Mouse (Mus musculus): ENCODE measurements around the gene Trappc11.

Trappc11 gene

DNA sequence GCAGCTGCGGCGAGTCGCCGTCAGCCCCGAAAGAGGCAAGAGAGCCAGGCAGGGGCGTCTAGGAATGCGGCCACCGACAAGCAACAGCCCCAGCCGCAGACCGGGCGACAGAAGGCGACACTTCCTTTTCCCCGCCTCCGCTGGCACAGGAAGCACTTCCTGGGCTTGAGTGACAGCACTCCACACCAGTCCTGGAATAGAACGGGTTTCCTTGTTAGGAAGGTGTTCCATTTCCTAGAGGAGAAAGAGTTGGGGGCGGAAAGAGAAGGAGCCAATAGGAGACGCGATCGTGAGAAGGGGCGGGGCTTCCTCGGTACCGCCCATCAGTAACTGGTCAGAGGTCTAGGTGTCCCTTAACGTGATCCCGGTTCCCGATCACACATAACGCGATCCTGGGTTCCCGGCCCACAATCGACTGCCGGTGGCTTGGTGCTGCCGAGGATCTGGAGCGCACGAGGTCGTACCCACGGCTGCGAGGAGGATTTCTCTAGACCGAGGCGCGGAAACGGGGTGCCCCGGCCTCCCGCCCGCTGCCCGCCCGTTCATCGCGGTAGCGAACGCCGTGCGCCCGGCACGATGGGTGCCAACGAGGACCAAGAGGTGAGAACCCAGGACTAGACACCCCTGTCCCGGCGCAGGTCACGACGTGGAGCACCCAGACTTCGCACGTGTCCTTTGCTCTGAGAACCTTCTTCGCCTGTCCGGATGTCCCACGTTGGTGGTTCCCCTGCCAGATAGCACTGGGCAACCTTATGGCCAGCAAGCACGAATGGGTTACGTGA is at the start of gene Trappc11, which contains the start of gene Rwdd4a:
Gene Trappc11, minus strand, starts transcription at position 127 of the 782 bp plus-strand sequence.
Gene Rwdd4a, plus strand, starts transcription at position 321 of the 782 bp plus-strand sequence.
- DNase-seq: peak; percentile 96

GRCm38 (mm10) chr8:47581454-47581853 is 48.2 kb upstream of the Trappc11 start:
- no peak for DNase-seq

GRCm38 (mm10) chr8:47573482-47573881 is 40.2 kb upstream of the Trappc11 start:
- no peak for DNase-seq

- DNase-seq: peak in 1 of 2 experiments; percentile 9
Measured at GRCm38 (mm10) chr8:47570161-47570560, 36.9 kb upstream of the Trappc11 start.

GRCm38 (mm10) chr8:47568098-47568497 is 34.8 kb upstream of the Trappc11 start:
- DNase-seq: no peak

DNA sequence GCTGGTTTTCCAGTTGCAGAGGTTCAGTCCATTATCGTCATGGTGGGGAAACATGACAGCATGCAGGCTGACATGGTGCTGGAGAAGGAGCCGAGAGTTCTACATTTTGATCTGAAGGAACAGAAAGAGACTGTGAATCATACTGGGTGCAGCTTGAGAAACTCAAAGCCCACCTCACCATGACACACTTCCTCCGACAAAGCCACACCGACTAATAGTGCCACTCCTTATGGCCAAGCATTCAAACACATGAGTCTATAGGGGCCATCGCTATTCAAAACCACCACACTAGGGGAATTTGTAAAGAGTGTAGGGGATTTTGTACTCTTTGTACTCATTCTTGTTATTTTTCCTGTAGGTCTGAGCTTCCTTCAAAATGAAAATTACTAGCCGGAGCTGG is 33.3 kb upstream of the Trappc11 start:
- no peak for DNase-seq

DNA sequence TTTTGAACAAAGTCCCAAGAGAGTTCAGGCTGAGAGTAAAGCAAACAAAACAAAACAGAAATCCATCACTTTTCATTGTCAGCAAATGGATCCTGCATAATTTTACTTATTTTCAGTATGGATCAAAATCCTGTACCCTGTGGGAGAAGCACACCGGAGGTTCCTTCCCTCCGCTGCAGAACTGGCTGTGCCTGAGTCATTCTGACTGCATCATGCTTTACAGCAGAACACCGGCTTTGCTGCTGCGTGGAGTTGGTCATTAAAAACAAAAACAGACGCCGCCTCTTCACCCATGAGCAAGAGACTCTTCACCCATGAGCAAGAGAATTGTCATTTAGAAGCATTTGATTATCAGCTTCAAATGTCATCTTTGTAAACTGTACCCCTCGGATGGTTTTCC is 27.5 kb upstream of the Trappc11 start:
- no peak for DNase-seq

DNA sequence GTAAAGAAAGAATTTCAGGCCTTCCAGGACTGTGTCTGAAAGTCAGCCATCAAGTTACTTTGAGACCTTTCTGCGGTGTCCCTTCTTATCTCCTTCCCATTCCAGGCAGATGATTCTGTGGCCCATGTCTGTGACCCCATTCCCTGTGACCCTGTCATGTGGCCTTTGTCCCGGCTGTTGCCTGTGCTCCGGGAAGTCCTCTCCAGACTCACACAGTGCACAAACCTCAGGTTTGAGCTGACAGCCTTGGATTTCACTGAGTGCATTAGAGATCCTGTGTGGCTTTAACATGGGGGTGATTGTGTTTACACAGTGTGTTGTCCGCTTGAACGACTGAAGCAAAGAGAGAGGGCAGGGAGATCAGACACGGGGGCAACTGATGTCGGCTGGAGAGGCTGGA is 25.0 kb upstream of the Trappc11 start:
- DNase-seq: no peak

GRCm38 (mm10) chr8:47556446-47556845 is 23.2 kb upstream of the Trappc11 start:
- DNase-seq: no peak

DNA sequence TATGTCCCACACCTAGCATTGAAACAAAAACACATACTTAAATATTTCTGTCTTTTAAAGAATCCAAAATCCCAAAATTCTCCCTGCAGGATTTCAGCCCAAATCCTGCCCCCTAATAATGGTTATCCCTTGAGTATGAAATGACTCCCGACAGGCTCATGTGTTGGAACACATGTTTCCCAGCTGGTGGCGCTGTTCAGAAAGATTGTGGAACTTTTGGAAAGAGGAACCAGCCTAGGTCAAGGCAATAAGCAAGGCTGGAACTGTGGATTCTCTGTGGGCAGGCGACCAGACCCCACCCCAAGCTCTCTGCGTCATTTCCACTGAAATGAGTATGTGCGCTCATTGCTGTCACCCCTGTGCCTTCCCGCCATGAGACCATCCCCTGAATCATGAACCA is 20.3 kb upstream of the Trappc11 start:
- DNase-seq: no peak

GRCm38 (mm10) chr8:47547102-47547501 is 13.8 kb upstream of the Trappc11 start:
- no peak for DNase-seq

GRCm38 (mm10) chr8:47544094-47544493 is 10.8 kb upstream of the Trappc11 start:
- DNase-seq: no peak

DNA sequence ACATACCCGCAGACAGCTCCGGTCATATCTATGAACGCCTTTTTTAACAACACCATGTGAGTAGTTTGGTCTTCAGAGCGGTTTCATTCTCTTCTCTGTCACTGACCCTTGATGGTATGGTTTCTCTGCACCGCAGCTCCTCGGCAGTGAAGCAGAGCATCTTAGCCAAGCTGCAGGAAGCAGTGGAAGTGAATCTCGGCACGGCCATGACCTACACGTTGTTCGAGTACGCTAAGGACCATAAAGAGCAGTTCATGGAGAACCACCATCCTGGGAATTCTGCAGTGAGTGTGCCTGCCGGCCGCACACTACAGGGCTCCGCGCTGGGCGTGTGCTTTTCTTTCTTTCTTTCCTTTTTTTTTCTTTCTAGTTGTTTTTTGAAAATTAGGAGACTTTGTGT is 9.5 kb upstream of the Trappc11 start:
- no peak for DNase-seq

GRCm38 (mm10) chr8:47538323-47538722 is 5.1 kb upstream of the Trappc11 start:
- no peak for DNase-seq

GRCm38 (mm10) chr8:47528094-47528493 is 5.2 kb downstream of the Trappc11 start:
- no peak for DNase-seq

GRCm38 (mm10) chr8:47513601-47514000 is 19.7 kb downstream of the Trappc11 start:
- DNase-seq: no peak

- DNase-seq: no peak
Measured at GRCm38 (mm10) chr8:47510930-47511329, 22.3 kb downstream of the Trappc11 start.

GRCm38 (mm10) chr8:47505431-47505830 is 27.8 kb downstream of the Trappc11 start:
- DNase-seq: no peak

DNA sequence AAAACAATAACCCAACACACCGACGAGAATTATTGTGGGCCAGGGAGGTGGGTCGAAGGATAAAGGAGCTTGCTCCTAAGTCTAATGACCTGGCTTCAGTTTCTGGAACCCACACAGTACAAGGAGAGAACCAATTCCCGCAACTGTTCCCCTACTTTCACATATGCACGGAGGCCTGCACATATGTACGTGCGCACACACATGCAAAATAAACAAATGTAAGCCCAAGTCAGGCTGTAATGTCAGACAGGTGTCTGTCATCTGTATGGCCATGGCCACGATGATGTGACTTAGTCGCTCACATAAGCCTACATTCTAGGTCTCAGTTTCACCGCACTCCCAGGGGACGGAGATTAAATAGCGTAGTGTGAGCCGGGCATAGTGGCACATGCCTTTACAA is 30.7 kb downstream of the Trappc11 start:
- no peak for DNase-seq

DNA sequence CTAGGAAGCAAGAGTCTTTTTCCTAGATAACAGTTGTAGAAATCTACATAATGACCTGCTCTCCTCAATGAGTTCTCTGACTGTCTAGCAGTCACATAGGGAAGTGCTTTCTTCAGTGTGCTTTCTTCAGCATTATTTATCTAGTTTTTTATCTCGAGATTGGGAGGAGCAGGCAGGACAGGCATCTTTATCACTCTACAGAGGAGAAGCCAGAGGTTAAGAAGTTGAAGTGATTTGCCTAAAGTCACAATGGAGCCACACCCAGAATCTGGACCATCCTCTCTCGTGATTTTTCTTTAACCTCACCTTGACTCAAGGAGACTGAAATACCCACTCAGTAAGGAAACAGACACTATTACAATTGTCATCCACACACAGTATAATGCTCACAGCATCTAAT is 31.3 kb downstream of the Trappc11 start:
- DNase-seq: no peak

- DNase-seq: no peak
Measured at GRCm38 (mm10) chr8:47495428-47495827, 37.8 kb downstream of the Trappc11 start.

- no peak for DNase-seq
Measured at GRCm38 (mm10) chr8:47494602-47495153, 38.6 kb downstream of the Trappc11 start.

DNA sequence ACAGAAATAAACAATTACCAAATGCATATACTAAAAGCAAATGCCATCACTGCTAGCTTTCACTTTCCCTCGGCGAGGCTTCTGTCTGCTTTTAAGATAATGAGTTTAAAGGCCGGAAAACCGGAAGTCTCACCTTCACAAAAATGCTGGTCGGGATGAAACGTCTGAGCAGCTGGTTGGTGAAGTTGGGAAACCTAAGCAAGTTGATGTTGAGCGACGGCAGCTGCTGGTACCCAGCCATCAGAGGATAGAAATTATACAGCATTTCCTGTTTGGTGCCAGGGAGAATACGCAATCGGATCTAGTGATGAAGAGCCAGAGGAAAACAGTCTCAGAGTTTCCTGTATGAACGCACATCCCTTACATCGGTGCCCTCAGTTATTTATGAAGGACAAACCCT is 40.2 kb downstream of the Trappc11 start:
- DNase-seq: no peak

- no peak for DNase-seq
Measured at GRCm38 (mm10) chr8:47487231-47487630, 46.0 kb downstream of the Trappc11 start.
